In the genomic region with DNA sequence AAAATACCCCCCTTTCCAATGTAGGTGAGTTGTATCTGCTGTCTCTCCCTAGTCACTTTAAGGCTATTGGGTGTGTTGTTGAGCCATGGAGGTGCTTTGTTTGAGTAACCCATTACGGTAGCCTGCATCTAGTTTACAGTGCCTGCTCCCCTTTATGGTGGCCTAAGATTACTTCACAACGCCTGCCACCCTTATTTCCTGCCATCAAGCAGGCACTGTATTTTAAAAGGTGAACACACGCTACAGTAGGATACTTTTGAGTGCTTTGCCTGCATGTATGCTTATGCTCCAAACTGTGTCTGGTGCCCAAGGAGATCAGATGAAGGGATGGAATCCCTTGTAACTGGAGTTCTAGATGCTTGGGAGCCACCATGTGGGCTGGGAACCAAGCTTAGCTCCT, we compare ENCODE assay signal across 17 mouse cellular contexts. TPM values are rescaled to one million over a fixed set of nuclear protein-coding genes. Genes with fewer than 3 reads are reported as not detected.
"Had no signal": no experiment of that assay in that cellular context is flagged by ENCODE, and none has a peak within 500 bp of the region (broad histone marks: within the 10 kb centered on the region; RNA-seq: fewer than 3 reads in every experiment).

No protein-coding gene starts in this region.

- H3K27ac ChIP-seq: left cerebral cortex, adult 2 months; limb, embryonic 10.5 days; liver, embryonic 15.5 days; midbrain, embryonic 10.5 days; neural tube, embryonic 12.5 days had no signal

- H3K4me3 ChIP-seq: left cerebral cortex, adult 2 months; limb, embryonic 10.5 days; liver, embryonic 15.5 days; midbrain, embryonic 10.5 days; myocyte; neural tube, embryonic 12.5 days had no signal

- H3K36me3 ChIP-seq: limb, embryonic 10.5 days; liver, embryonic 15.5 days; midbrain, embryonic 10.5 days; neural tube, embryonic 12.5 days had no signal

- H3K27me3 ChIP-seq: neural tube, embryonic 12.5 days had no signal

- DNase-seq: kidney, adult 2 months; kidney, postnatal 25 days; lung, postnatal 10 days; lung, postnatal 4 days; midbrain, embryonic 14.5 days; right cerebral cortex, postnatal 4 days; spleen, adult 18-20 months had no signal

- H3K4me1 ChIP-seq: limb, embryonic 10.5 days; liver, embryonic 15.5 days; midbrain, embryonic 10.5 days; neural tube, embryonic 12.5 days had no signal

RNA-seq across cellular contexts. Expression of a gene that starts 2.2 kb away (rescaled TPM):
- polyA plus RNA-seq: kidney, adult 2 months; kidney, embryonic 16.5 days; limb, embryonic 10.5 days; liver, embryonic 11.5 days; liver, embryonic 15.5 days; lung, embryonic 14.5 days; midbrain, embryonic 10.5 days; midbrain, embryonic 14.5 days; myocyte; neural tube, embryonic 12.5 days; stomach, embryonic 16.5 days had no signal

RNA-seq across cellular contexts. Expression of a gene that starts 5.3 kb away (rescaled TPM):
- polyA plus RNA-seq: myocyte had no signal
